Mouse (Mus musculus): ENCODE results near the gene Vmn2r7. TPM values are rescaled to one million over a fixed set of nuclear protein-coding genes. Genes with fewer than 3 reads are reported as not detected.
A peak's percentile ranks its signal among the peaks of the same experiment; 100 is the strongest.
"Not testable (repeated sequence)": the region's sequence is repeated elsewhere in the genome, so short reads cannot be mapped to it uniquely, and the experiment has no call there.

Gene Vmn2r7
- polyA plus RNA-seq, 1 experiment from 2014 or later, result not detected

GRCm38 (mm10) chr3:64782901-64783300, 61.7 kb downstream of the Vmn2r7 start:
- no peak overlapping the region for H3K9ac ChIP-seq (replicated peaks; ENCODE audit: low read depth, low read length)

GRCm38 (mm10) chr3:64772132-64772531, 72.4 kb downstream of the Vmn2r7 start:
- no peak overlapping the region for H3K9ac ChIP-seq (replicated peaks; ENCODE audit: low read depth, low read length)
- H3K4me2 ChIP-seq (ENCODE audit: low read depth, low read length), result no peak overlapping the region
- 51% methylated on average over 1 of the region's 1 CpGs for WGBS
- no peaks in the 10 kb centered on the region for H3K9me3 ChIP-seq (ENCODE audit: control insufficient read depth, low read length)
- no peaks in the 10 kb centered on the region for H3K36me3 ChIP-seq (ENCODE audit: control insufficient read depth, insufficient read depth, low read length)
- no peak overlapping the region for H3K4me3 ChIP-seq (ENCODE audit: low read depth, low read length)
- peak; percentile 61 for ATAC-seq (ENCODE audit: low read depth)
- H3K27ac ChIP-seq (ENCODE audit: low read depth, low read length), result no peak overlapping the region
- no peaks in the 10 kb centered on the region for H3K4me1 ChIP-seq (ENCODE audit: control insufficient read depth, insufficient read depth, low read length)
- H3K27me3 ChIP-seq (ENCODE audit: control insufficient read depth, insufficient read depth, low read length), result no peaks in the 10 kb centered on the region

More at GRCm38 (mm10) chr3:64782901-64783300, 61.7 kb downstream of the Vmn2r7 start:
- Histone ChIP-seq H3K4me2 (ENCODE audit: low read depth, low read length) (no peak overlapping the region), H3K27ac (ENCODE audit: low read depth, low read length) (no peak overlapping the region), H3K9me3 (ENCODE audit: control insufficient read depth, low read length) (no peaks in the 10 kb centered on the region), H3K27me3 (ENCODE audit: control insufficient read depth, insufficient read depth, low read length) (no peaks in the 10 kb centered on the region), H3K36me3 (ENCODE audit: control insufficient read depth, insufficient read depth, low read length) (no peaks in the 10 kb centered on the region), H3K4me1 (ENCODE audit: control insufficient read depth, insufficient read depth, low read length) (no peaks in the 10 kb centered on the region), H3K4me3 (ENCODE audit: low read depth, low read length) (no peak overlapping the region)
- 100% methylated on average over 1 of the region's 1 CpGs for WGBS
- ATAC-seq (ENCODE audit: low read depth), result no peak

GRCm38 (mm10) chr3:64756145-64756544, 88.4 kb downstream of the Vmn2r7 start:
- Histone ChIP-seq H3K4me1 (ENCODE audit: control insufficient read depth, insufficient read depth, low read length) (no peaks in the 10 kb centered on the region), H3K9me3 (ENCODE audit: control insufficient read depth, low read length) (no peaks in the 10 kb centered on the region), H3K27ac (ENCODE audit: low read depth, low read length) (no peak overlapping the region), H3K36me3 (ENCODE audit: control insufficient read depth, insufficient read depth, low read length) (no peaks in the 10 kb centered on the region), H3K9ac (replicated peaks; ENCODE audit: low read depth, low read length) (no peak overlapping the region), H3K4me2 (ENCODE audit: low read depth, low read length) (no peak overlapping the region), H3K4me3 (ENCODE audit: low read depth, low read length) (no peak overlapping the region), H3K27me3 (ENCODE audit: control insufficient read depth, insufficient read depth, low read length) (no peaks in the 10 kb centered on the region)
- no peak for ATAC-seq (ENCODE audit: low read depth)
- WGBS, result 74% methylated on average over 2 of the region's 2 CpGs

- WGBS, result 72% methylated on average over 3 of the region's 3 CpGs
- H3K4me1 ChIP-seq (ENCODE audit: control insufficient read depth, insufficient read depth, low read length), result not testable (repeated sequence)
Observed at GRCm38 (mm10) chr3:64727187-64727970, 117.2 kb downstream of the Vmn2r7 start.

GRCm38 (mm10) chr3:64725736-64726135, 118.8 kb downstream of the Vmn2r7 start:
- WGBS, result 83% methylated on average over 1 of the region's 1 CpGs

More at GRCm38 (mm10) chr3:64727187-64727970, 117.2 kb downstream of the Vmn2r7 start:
- not testable (repeated sequence) for H3K9ac ChIP-seq (replicated peaks; ENCODE audit: low read depth, low read length); H3K27ac ChIP-seq (ENCODE audit: low read depth, low read length); H3K9me3 ChIP-seq (ENCODE audit: control insufficient read depth, low read length); H3K4me2 ChIP-seq (ENCODE audit: low read depth, low read length); H3K27me3 ChIP-seq (ENCODE audit: control insufficient read depth, insufficient read depth, low read length); H3K4me3 ChIP-seq (ENCODE audit: low read depth, low read length); ATAC-seq (ENCODE audit: low read depth); H3K36me3 ChIP-seq (ENCODE audit: control insufficient read depth, insufficient read depth, low read length)

GRCm38 (mm10) chr3:64676069-64676468, 168.5 kb downstream of the Vmn2r7 start:
- 98% methylated on average over 1 of the region's 1 CpGs for WGBS
- not testable (repeated sequence) for H3K27me3 ChIP-seq (ENCODE audit: control insufficient read depth, insufficient read depth, low read length); H3K4me3 ChIP-seq (ENCODE audit: low read depth, low read length); H3K36me3 ChIP-seq (ENCODE audit: control insufficient read depth, insufficient read depth, low read length); H3K9ac ChIP-seq (replicated peaks; ENCODE audit: low read depth, low read length); H3K4me2 ChIP-seq (ENCODE audit: low read depth, low read length); H3K4me1 ChIP-seq (ENCODE audit: control insufficient read depth, insufficient read depth, low read length); ATAC-seq (ENCODE audit: low read depth); H3K9me3 ChIP-seq (ENCODE audit: control insufficient read depth, low read length); H3K27ac ChIP-seq (ENCODE audit: low read depth, low read length)

More at GRCm38 (mm10) chr3:64725736-64726135, 118.8 kb downstream of the Vmn2r7 start:
- not testable (repeated sequence) for H3K27me3 ChIP-seq (ENCODE audit: control insufficient read depth, insufficient read depth, low read length); H3K9me3 ChIP-seq (ENCODE audit: control insufficient read depth, low read length); H3K9ac ChIP-seq (replicated peaks; ENCODE audit: low read depth, low read length); H3K36me3 ChIP-seq (ENCODE audit: control insufficient read depth, insufficient read depth, low read length); ATAC-seq (ENCODE audit: low read depth); H3K4me2 ChIP-seq (ENCODE audit: low read depth, low read length); H3K4me3 ChIP-seq (ENCODE audit: low read depth, low read length); H3K27ac ChIP-seq (ENCODE audit: low read depth, low read length); H3K4me1 ChIP-seq (ENCODE audit: control insufficient read depth, insufficient read depth, low read length)
